Mouse (Mus musculus) liver, embryonic 14.5 days (tissue): Measurements from ENCODE around the gene Sugct. TPM values are rescaled to one million over a fixed set of nuclear protein-coding genes. Genes with fewer than 3 reads are reported as not detected.

Experiments used
- ATAC-seq: fragments of 200-750 bp; cut with Nextera tagmentation; 2 replicates; pipeline ENCODE4 v1.8.0; 2017; ENCODE audit warnings: moderate number of reproducible peaks, mild to moderate bottlenecking, moderate library complexity; ENCODE audit not compliant: insufficient read depth
- DNase-seq, 3 experiments: peaks; one replicate each; pipeline ENCODE4 v3.0.0-alpha.2; 2012 to 2013; ENCODE audit warnings: low read depth in 3 of 3, low spot score in 3 of 3
- H3K27ac ChIP-seq: fragments of 300-500 bp; sonication (generic); 2 replicates; pipeline ENCODE4 v1.5.1; 2014; ENCODE audit warnings: moderate library complexity, mild to moderate bottlenecking, control low read depth, inconsistent platforms
- H3K27me3 ChIP-seq: fragments of 300-500 bp; sonication (generic); 2 replicates; pipeline ENCODE4 v1.6.1; 2014; ENCODE audit warnings: mild to moderate bottlenecking, low read length, moderate library complexity; ENCODE audit not compliant: control insufficient read depth, insufficient read depth
- H3K36me3 ChIP-seq: fragments of 300-500 bp; sonication (generic); replicated peaks from 2 replicates; pipeline ENCODE4 v1.6.1; 2014; ENCODE audit warnings: low read depth; ENCODE audit not compliant: control insufficient read depth, insufficient read depth
- H3K4me1 ChIP-seq, 2 experiments: fragments of 200-500 bp in 1 of 2; fragments of 300-500 bp in 1 of 2; sonication (generic) in 1 of 2; replicated peaks; 2 replicates each; pipeline ENCODE4 v1.6.1; 2012 to 2014; ENCODE audit warnings: antibody characterized with exemption in 1 of 2, inconsistent platforms in 1 of 2, low read length in 1 of 2; ENCODE audit not compliant: control insufficient read depth in 2 of 2, insufficient read depth in 2 of 2
- H3K4me2 ChIP-seq: fragments of 300-500 bp; sonication (generic); 2 replicates; pipeline ENCODE4 v1.6.1; 2014; ENCODE audit warnings: low read depth, mild to moderate bottlenecking, control low read depth, moderate library complexity
- H3K4me3 ChIP-seq, 2 experiments: fragments of 200-500 bp in 1 of 2; fragments of 300-500 bp in 1 of 2; sonication (generic) in 1 of 2; 2 replicates each; pipeline ENCODE4 v1.5.1; 2012 to 2014; ENCODE audit warnings: low read depth in 2 of 2, low read length in 2 of 2, mild to moderate bottlenecking in 2 of 2, control low read depth in 1 of 2, inconsistent platforms in 1 of 2, moderate library complexity in 1 of 2; ENCODE audit not compliant: insufficient read depth in 1 of 2
- H3K9ac ChIP-seq: fragments of 300-500 bp; sonication (generic); replicated peaks from 2 replicates; pipeline ENCODE4 v1.6.1; 2014; ENCODE audit warnings: mild to moderate bottlenecking, control low read depth, moderate library complexity
- H3K9me3 ChIP-seq: fragments of 300-500 bp; sonication (generic); 2 replicates; pipeline ENCODE4 v1.6.1; 2016; ENCODE audit warnings: low read length, mixed read lengths; ENCODE audit not compliant: control insufficient read depth
- CTCF ChIP-seq: IDR thresholded peaks from 2 replicates; pipeline ENCODE4 v1.5.1; 2016; ENCODE audit warnings: antibody characterized with exemption, low read depth, control low read depth
- EP300 ChIP-seq: IDR thresholded peaks from 2 replicates; pipeline ENCODE4 v1.6.1; 2016; ENCODE audit warnings: antibody characterized with exemption, low read depth
- WGBS: fragments of 180-500 bp; shearing (Covaris S2); extraction: QIAGEN DNeasy Blood & Tissue Kit; methylation state at CpG from one replicate; pipeline ENCODE4 v1.1.7; 2014; ENCODE audit not compliant: insufficient replicate concordance; 5-methylcytosine and 5-hydroxymethylcytosine counted together
- polyA plus RNA-seq, 2 experiments: library from polyadenylated mRNA; depleted of rRNA in 1 of 2; stranded (reverse) in 1 of 2; unstranded in 1 of 2; fragments of >200 nt; fragmentation: Nextera tagmentation in 1 of 2; extraction: Ambion mirVana in 1 of 2; gene quantifications; 2 replicates each; pipeline versions ENCODE4 v1.2.1 to v1.2.3; 2012 to 2014

Sugct gene
- polyA plus RNA-seq, 2 experiments = 1.4 to 2.9 TPM

DNA sequence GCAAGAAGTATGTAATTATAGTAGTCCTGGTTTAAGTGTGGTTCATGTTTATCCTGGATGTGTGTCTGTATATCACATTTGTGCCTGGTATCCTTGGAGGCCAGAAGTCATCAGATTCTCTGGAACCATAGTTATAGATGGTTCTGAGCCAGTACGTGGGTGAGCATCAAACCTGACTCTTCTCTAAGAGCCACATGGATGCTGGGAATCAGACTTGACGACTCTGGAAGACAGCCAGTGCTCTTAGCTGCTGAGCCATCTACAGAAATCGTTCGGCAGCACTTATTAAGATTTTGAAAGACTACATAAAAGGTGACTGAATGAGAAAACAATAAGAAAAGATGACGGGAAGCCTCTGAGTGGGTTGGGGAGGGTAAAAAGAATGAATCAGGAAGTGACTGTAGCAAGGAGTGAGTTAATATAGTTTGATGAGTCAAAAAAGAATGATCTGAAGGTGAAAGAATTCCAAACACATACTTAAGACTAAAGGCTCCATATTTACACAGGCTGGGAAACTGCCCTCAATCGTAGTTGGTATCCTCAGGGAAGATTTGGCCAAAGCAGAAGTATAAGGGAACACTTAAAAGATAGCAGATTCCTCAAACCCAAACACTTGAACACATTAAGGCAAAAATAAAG is 10.0 kb upstream of the Sugct start:
- H3K9ac ChIP-seq = no peak overlapping the region
- no peak overlapping the region for H3K27ac ChIP-seq
- WGBS = 78% methylated on average over 6 of the region's 6 CpGs
- no peak overlapping the region for H3K4me3 ChIP-seq
- no peaks in the 10 kb centered on the region for H3K36me3 ChIP-seq
- DNase-seq (no peak), ATAC-seq (no peak)
- H3K4me2 ChIP-seq = no peak overlapping the region
- H3K9me3 ChIP-seq = no peaks in the 10 kb centered on the region
- no peaks in the 10 kb centered on the region; a peak in 1 of 4 replicates for H3K4me1 ChIP-seq
- no peak for TF ChIP-seq CTCF
- TF ChIP-seq EP300 = no peak
- H3K27me3 ChIP-seq = no peaks in the 10 kb centered on the region

DNA sequence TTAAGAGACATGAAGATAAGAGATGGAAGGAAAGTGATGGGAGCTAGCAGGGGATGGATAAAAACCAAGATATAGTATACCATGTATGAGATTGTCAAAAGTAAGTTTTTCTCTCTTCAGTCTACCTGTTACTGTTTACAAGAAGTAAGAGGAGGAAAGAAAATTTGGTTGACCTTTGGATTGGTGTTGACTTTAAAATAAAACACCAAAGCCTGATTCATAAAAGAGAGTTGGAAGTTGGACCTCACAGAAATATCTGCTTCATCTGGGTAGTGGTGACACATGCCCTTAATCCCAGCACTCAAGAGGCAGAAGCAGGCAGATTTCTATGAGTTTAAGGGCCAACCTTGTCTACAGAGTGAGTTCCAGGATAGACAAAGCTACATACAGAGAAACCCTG is 7.0 kb upstream of the Sugct start:
- DNase-seq (no peak), ATAC-seq (no peak)
- Histone ChIP-seq H3K27me3 (no peaks in the 10 kb centered on the region), H3K4me1 (peaks cover 0 to 4% of the 10 kb centered on the region in 2 experiments; a peak in 1 of 4 replicates), H3K9ac (no peak overlapping the region), H3K9me3 (no peaks in the 10 kb centered on the region), H3K4me3 (no peak overlapping the region), H3K36me3 (no peaks in the 10 kb centered on the region), H3K4me2 (no peak overlapping the region), H3K27ac (no peak overlapping the region)
- TF ChIP-seq EP300 = no peak
- TF ChIP-seq CTCF = no peak

DNA sequence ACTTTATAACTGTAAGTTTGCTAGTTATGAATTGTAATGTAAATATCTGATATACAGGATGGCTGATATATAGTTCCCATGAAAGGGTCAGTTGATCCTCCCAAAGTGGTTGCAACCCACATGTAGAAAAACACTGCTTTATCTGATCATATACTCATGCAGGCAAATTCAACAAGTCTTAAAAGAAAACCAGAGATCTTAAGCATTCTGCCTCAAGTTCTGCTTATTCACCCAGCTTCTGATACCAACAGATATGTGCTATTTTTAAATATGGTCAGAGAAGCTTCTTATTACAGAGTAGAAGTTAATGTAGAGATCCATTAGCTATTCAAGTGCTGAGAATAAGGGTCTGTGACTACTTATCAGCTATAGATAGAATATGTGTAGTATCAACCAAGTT is 6.0 kb upstream of the Sugct start:
- H3K4me2 ChIP-seq = no peak overlapping the region
- H3K4me3 ChIP-seq = no peak overlapping the region
- no peak overlapping the region for H3K9ac ChIP-seq
- DNase-seq (no peak), ATAC-seq (no peak)
- H3K4me1 ChIP-seq = peaks cover 0 to 4% of the 10 kb centered on the region in 2 experiments; a peak in 2 of 4 replicates
- H3K36me3 ChIP-seq = no peaks in the 10 kb centered on the region
- no peak for TF ChIP-seq EP300
- TF ChIP-seq CTCF = no peak
- no peaks in the 10 kb centered on the region for H3K27me3 ChIP-seq
- no peak overlapping the region for H3K27ac ChIP-seq
- H3K9me3 ChIP-seq = no peaks in the 10 kb centered on the region

DNA sequence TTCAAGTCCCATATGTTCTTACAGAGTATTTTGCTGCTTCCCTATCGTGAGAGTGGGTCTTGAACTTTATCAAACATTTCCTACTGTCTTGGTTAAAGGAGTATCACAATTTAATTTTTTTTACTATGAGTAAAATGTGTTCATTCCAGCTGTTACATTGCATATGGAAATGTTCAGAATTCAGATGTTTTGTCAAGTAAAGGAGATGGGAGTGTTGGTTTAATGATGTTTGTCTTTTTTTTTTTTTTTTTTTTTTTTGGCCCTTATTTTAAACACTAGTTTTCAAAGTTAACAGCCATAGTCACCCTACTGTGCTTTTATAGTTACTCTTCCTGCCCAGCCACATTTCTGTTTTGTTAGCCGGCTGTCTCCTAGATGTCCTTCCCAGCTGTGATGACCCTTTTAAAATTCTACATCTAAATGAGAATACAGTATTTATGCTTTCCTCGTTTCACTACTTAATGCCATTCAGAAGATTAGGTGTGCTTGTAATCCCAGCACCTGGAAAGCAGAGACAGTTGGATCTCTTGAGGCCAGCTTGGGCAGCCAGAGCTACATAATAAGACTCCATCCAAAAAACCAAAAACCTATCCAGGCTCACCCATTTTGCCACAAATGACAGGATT is 4.8 kb upstream of the Sugct start:
- no peak overlapping the region for H3K4me2 ChIP-seq
- 72% methylated on average over 3 of the region's 3 CpGs for WGBS
- H3K27ac ChIP-seq = no peak overlapping the region
- no peaks in the 10 kb centered on the region for H3K36me3 ChIP-seq
- TF ChIP-seq EP300 = no peak
- TF ChIP-seq CTCF = no peak
- ATAC-seq (no peak), DNase-seq (no peak)
- H3K9me3 ChIP-seq = no peaks in the 10 kb centered on the region
- peaks cover 0 to 4% of the 10 kb centered on the region in 2 experiments; a peak in 2 of 4 replicates for H3K4me1 ChIP-seq
- no peak overlapping the region for H3K4me3 ChIP-seq
- no peak overlapping the region for H3K9ac ChIP-seq
- no peaks in the 10 kb centered on the region for H3K27me3 ChIP-seq

DNA sequence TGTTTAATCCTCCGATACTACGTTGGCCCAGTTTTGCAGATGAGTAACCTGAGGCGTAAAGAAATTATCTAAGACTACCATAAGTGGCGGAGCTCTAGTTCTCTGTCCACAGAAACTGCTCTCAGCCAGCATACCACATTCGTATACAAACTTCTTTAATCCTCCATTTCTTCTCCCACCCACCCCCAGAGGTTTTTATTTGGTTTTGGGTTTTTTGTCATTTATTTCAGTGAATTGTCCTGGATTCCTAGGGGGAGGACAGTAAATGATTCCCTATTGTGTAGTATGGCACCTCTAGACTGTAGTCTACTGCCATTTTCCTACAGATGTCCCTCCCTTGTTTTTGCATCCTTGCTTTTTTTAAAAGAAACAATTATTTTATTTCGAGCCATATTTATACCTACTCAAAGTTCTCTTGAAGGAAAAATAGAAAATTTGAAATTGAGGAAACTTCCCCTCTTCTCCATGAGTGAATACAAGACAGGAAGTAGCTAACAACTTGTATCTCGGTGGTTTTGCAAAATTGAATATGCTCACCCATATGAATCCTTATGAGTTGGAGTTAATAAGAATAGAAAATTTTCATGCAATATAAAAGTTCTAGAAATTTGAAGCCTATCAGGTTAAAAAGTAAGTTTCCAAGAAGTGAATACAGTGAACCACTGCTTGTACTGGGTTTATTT is 686 bp upstream of the Sugct start:
- Histone ChIP-seq H3K27ac (peak overlapping the region; percentile 53), H3K9ac (peak overlapping the region; percentile 98), H3K4me3 (peak overlapping the region; percentile 94 to 96), H3K4me2 (peak overlapping the region; percentile 77), H3K9me3 (no peaks in the 10 kb centered on the region), H3K4me1 (peaks cover 0 to 7% of the 10 kb centered on the region in 2 experiments; a peak in 1 of 4 replicates), H3K27me3 (no peaks in the 10 kb centered on the region), H3K36me3 (no peaks in the 10 kb centered on the region)
- no peak for ATAC-seq
- DNase-seq = peak in 2 of 3 experiments; percentile 14 to 16
- 2% methylated on average over 7 of the region's 7 CpGs for WGBS
- TF ChIP-seq CTCF (no peak), EP300 (no peak)
